Mouse (Mus musculus) lung, postnatal 10 days (tissue): ENCODE results near the gene Sh2d1a.
A peak's percentile ranks its signal among the peaks of the same experiment; 100 is the strongest.

Source experiments
- DNase-seq: peaks from one replicate; pipeline ENCODE4 v3.0.0; 2021

Sh2d1a gene

DNA sequence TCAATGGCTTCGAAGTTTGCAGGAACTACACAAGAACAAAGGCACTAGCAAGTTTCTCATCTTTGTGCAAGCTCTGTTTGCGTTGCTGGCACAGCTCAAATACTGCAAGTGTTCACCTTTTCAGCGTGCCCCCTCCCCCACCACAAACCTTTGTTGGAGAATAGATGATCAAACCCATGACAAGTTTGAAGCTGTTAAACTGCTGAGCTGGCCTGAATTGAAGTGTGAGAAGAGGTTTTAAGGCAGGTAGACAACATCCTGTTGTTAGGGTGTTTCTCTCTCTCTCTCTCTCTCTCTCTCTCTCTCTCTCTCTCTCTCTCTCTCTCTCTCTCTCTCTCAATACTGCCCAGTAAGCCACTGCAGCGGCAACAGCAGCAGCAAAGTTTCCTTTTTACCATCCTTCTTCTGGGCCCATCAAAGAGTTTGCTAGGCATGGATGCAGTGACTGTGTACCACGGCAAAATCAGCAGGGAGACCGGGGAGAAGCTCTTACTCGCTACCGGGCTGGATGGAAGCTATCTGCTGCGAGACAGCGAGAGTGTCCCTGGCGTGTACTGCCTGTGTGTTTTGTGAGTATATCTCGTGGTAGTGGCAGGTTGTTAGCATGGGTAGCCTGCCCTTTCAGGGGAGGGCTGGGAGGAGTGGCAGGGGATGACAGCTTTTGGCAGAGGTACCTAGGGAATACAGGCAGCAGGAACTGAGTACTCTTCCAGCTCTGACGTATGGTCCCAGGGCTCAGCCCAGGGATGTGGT, at the start of gene Sh2d1a:
Sh2d1a (plus strand) TSS at position 163 of the 753 bp plus-strand sequence.
- no peak for DNase-seq

GRCm38 (mm10) chrX:42453001-42453400, 49.3 kb upstream of the Sh2d1a start:
- no peak for DNase-seq

- no peak for DNase-seq
Measured at GRCm38 (mm10) chrX:42454533-42454932, 47.7 kb upstream of the Sh2d1a start.

DNA sequence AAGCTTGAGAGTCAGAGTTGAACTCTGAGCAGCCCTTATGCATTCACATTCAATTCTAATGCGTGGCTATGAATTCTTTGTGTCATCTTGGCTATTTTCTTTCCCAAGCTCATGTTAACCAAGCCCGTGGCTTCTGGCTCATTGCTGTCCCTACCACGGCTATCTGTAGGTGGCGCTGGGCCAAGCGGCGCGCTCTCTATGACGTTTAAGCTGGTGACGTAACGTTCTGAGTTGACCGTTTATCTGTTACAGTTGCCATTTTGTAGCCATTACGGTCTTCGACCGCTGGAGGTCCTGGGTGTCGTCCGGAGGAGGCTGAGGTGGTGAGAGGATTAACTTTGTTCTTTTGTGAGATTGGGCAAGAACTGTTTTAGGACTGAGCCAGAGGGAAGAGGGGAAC, 12.8 kb upstream of the Sh2d1a start, which contains the start of gene Tex13c2:
Tex13c2 (plus strand) TSS at position 246 of the 400 bp plus-strand sequence.
- no peak for DNase-seq

- no peak for DNase-seq
Measured at GRCm38 (mm10) chrX:42490336-42490735, 11.9 kb upstream of the Sh2d1a start.

- DNase-seq, result no peak
Measured at GRCm38 (mm10) chrX:42500538-42500937, 1.7 kb upstream of the Sh2d1a start.

- DNase-seq, result no peak
Measured at GRCm38 (mm10) chrX:42511105-42511504, 8.9 kb downstream of the Sh2d1a start.

DNA sequence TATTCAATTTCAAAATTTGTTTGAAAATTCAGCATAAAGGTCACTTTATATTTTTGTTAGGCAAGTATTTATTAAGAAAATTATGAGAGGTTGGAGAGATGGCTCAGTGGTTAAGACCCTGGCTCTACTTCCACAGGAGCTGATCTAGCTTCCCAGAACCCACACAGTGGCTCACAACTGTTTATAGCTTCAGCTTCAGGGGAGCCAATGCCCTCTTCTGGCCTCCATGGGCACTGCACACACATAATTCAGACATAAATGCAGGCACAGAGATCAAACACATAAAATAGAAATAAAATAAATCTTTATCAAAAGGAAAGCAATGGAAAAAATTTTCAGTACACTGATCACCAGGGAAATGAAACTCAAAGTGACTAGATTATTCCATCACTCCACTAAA, 10.3 kb downstream of the Sh2d1a start:
- DNase-seq, result peak; percentile 4

DNA sequence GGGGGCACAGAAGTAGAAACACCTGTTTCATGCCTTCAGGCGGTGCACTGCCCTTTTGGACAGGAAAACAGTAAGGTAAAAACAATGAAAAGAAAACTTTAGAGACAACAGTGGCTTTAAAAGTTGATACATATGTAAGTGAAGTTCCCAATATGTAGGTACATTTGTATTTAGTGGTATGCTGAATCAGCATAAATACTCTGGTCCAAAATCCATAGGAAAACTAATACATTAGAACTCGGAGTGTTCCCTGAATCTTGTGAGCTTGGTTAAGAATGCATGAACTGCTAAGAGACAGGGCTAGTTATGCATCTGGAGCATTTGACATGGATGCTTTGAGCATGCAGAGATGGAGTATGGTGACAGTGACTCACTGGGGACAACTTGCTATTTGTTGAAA, 20.6 kb downstream of the Sh2d1a start:
- DNase-seq, result no peak

GRCm38 (mm10) chrX:42530703-42531102, 28.4 kb downstream of the Sh2d1a start:
- DNase-seq, result no peak

DNA sequence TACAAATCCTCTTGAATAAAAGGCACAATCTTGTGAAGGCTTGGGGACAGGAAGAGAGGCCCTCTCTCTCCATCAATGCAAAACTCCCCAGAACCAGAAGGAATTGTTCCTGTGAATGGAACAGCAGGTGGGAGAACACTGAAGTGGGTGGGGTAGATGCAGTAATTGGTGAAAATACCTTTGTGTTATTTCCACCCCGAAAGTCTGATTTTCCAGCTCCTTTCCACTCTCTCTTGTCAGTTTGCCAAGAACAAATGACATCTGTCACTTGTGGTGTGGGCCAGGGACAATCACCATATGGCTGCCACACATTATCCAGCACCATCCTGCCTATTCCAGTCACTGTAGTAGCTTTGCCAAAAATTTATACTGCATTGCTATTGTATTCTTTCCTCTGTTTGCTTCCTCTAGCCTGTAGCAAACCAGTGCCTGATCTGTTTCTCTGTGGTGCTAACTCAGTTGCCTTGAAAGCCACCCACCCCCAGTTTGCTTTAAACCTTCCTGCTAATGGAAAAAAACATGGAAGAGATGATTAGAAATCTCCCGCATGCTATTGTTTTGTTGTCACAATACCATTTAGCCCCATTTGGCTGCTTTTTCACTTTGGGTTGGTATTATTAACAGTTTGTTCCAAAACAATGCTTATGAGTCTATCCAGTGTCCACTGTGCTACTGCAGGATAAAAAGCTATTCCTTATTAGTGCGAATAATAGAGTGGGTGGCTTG, 37.9 kb downstream of the Sh2d1a start:
- peak; percentile 1 for DNase-seq

GRCm38 (mm10) chrX:42540756-42541053, 38.5 kb downstream of the Sh2d1a start:
- DNase-seq, result peak; percentile 71

GRCm38 (mm10) chrX:42545076-42545475, 42.8 kb downstream of the Sh2d1a start:
- no peak for DNase-seq

DNA sequence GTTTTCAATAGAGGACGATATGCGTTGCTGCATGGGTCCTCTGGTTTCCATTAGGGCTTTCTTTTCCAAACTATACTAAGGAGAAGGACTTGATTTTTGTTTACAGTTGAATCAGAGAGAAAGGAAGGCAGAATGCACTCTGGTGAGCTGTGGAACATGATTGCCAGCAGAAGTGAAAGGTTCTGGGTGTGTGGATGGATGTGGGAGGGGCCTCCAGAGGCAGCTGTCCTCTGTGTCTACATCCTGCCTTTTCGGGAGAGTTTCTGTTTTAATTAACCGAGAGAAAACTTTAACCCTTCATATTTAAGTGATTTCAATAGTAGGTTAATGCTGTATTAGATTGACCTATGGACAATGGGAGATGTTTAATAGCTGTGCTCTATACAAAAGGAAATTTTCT, 46.3 kb downstream of the Sh2d1a start:
- no peak for DNase-seq

DNA sequence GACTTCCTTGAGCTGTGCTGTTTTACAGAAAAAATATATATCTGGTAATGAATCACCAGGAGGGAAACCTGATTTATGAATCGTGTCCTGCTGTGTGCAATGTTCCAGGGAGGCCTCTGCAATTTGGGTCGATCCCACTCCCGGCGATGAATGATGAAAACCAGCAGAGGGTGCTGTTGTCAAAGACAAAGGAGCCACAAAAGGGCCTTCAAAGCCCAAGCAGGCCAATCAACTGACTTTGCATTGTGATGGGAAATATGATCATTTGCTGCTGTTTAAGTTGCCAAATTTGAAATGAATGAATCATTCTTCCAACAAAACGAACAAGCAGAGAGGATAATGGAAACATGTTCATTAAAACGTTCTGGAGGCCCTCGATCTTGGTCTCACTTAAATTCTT, 55.0 kb downstream of the Sh2d1a start:
- peak; percentile 48 for DNase-seq

GRCm38 (mm10) chrX:42558683-42559082, 56.4 kb downstream of the Sh2d1a start:
- DNase-seq, result no peak
